Mouse (Mus musculus): Measurements from ENCODE around the gene Prrt1. TPM values are rescaled to one million over a fixed set of nuclear protein-coding genes. Genes with fewer than 3 reads are reported as not detected.

The Prrt1 gene
- polyA plus RNA-seq, 1 experiment, result 150 TPM

- no peak for DNase-seq (ENCODE audit: extremely low spot score in 1 of 2, low spot score in 1 of 2)
Observed at GRCm38 (mm10) chr17:34597566-34598095, 31.7 kb upstream of the Prrt1 start, which contains the start of gene Ager. Gene Ager, plus strand, starts transcription at chr17:34597862.

GRCm38 (mm10) chr17:34599891-34600290, 29.4 kb upstream of the Prrt1 start:
- DNase-seq (ENCODE audit: extremely low spot score in 1 of 2, low spot score in 1 of 2), result no peak

GRCm38 (mm10) chr17:34601796-34602195, 27.5 kb upstream of the Prrt1 start:
- no peak for DNase-seq (ENCODE audit: extremely low spot score in 1 of 2, low spot score in 1 of 2)

GRCm38 (mm10) chr17:34603375-34604060, 25.8 kb upstream of the Prrt1 start, which contains the start of gene Rnf5:
Gene Rnf5, minus strand, starts transcription at chr17:34603690.
- peak; percentile 100 for DNase-seq (ENCODE audit: extremely low spot score in 1 of 2, low spot score in 1 of 2)

- peak; percentile 98 for DNase-seq (ENCODE audit: extremely low spot score in 1 of 2, low spot score in 1 of 2)
Observed at GRCm38 (mm10) chr17:34604061-34604508, 25.2 kb upstream of the Prrt1 start, which contains the start of gene Agpat1. Gene Agpat1, plus strand, starts transcription at chr17:34604262.

GRCm38 (mm10) chr17:34604511-34605237, 24.7 kb upstream of the Prrt1 start:
- no peak for DNase-seq (ENCODE audit: extremely low spot score in 1 of 2, low spot score in 1 of 2)

- DNase-seq (ENCODE audit: extremely low spot score in 1 of 2, low spot score in 1 of 2), result peak; percentile 94 to 98
Observed at GRCm38 (mm10) chr17:34605609-34606008, 23.7 kb upstream of the Prrt1 start.

GRCm38 (mm10) chr17:34606186-34607039, 22.9 kb upstream of the Prrt1 start:
- DNase-seq (ENCODE audit: extremely low spot score in 1 of 2, low spot score in 1 of 2), result no peak

GRCm38 (mm10) chr17:34607997-34608396, 21.3 kb upstream of the Prrt1 start:
- DNase-seq (ENCODE audit: extremely low spot score in 1 of 2, low spot score in 1 of 2), result no peak

GRCm38 (mm10) chr17:34611050-34611449, 18.3 kb upstream of the Prrt1 start:
- DNase-seq (ENCODE audit: extremely low spot score in 1 of 2, low spot score in 1 of 2), result no peak

- DNase-seq (ENCODE audit: extremely low spot score in 1 of 2, low spot score in 1 of 2), result no peak
Observed at GRCm38 (mm10) chr17:34613054-34613645, 16.2 kb upstream of the Prrt1 start.

GRCm38 (mm10) chr17:34613830-34614229, 15.5 kb upstream of the Prrt1 start:
- no peak for DNase-seq (ENCODE audit: extremely low spot score in 1 of 2, low spot score in 1 of 2)

GRCm38 (mm10) chr17:34615871-34616270, 13.5 kb upstream of the Prrt1 start, which contains the start of gene Egfl8:
Gene Egfl8, minus strand, starts transcription at chr17:34615971.
- DNase-seq (ENCODE audit: extremely low spot score in 1 of 2, low spot score in 1 of 2), result no peak

GRCm38 (mm10) chr17:34618999-34619398, 10.3 kb upstream of the Prrt1 start:
- DNase-seq (ENCODE audit: extremely low spot score in 1 of 2, low spot score in 1 of 2), result peak in 1 of 2 experiments; percentile 83

GRCm38 (mm10) chr17:34621006-34621405, 8.3 kb upstream of the Prrt1 start:
- DNase-seq (ENCODE audit: extremely low spot score in 1 of 2, low spot score in 1 of 2), result no peak

GRCm38 (mm10) chr17:34623161-34623560, 6.2 kb upstream of the Prrt1 start:
- no peak for DNase-seq (ENCODE audit: extremely low spot score in 1 of 2, low spot score in 1 of 2)

- no peak for DNase-seq (ENCODE audit: extremely low spot score in 1 of 2, low spot score in 1 of 2)
Observed at GRCm38 (mm10) chr17:34624981-34625380, 4.4 kb upstream of the Prrt1 start.

GRCm38 (mm10) chr17:34626062-34626772, 3.1 kb upstream of the Prrt1 start:
- DNase-seq (ENCODE audit: extremely low spot score in 1 of 2, low spot score in 1 of 2), result no peak

- no peak for DNase-seq (ENCODE audit: extremely low spot score in 1 of 2, low spot score in 1 of 2)
Observed at GRCm38 (mm10) chr17:34626773-34627092, 2.6 kb upstream of the Prrt1 start.

All from frontal cortex, adult 2 months (tissue).